Mouse (Mus musculus): ENCODE results near the gene Map3k7. TPM values are rescaled to one million over a fixed set of nuclear protein-coding genes. Genes with fewer than 3 reads are reported as not detected.

The Map3k7 gene
- polyA plus RNA-seq, 1 experiment from 2014 or later: 34.7 TPM

- H3K27me3 ChIP-seq (ENCODE audit: control insufficient read depth, insufficient read depth, low read length): no peaks in the 10 kb centered on the region
- no peak overlapping the region for H3K4me3 ChIP-seq (ENCODE audit: low read depth, low read length)
- no peak for ATAC-seq (ENCODE audit: insufficient number of reproducible peaks, insufficient read depth, low FRiP score, low read depth)
- H3K36me3 ChIP-seq (ENCODE audit: control insufficient read depth, insufficient read depth, low read length): peaks cover 10% of the 10 kb centered on the region; the same call in 1 of the 2 replicates
- no peaks in the 10 kb centered on the region for H3K9me3 ChIP-seq (ENCODE audit: control insufficient read depth, low read depth, low read length)
- no peaks in the 10 kb centered on the region for H3K4me1 ChIP-seq (ENCODE audit: control insufficient read depth, insufficient read depth, low read length)
- no peak overlapping the region for H3K9ac ChIP-seq (replicated peaks; ENCODE audit: low read depth, low read length)
- no peak overlapping the region for H3K27ac ChIP-seq (ENCODE audit: low read length)
- H3K4me2 ChIP-seq (replicated peaks; ENCODE audit: low read depth, low read length): no peak overlapping the region
- 90% methylated on average over 9 of the region's 9 CpGs for WGBS
These were observed 63.2 kb downstream of the Map3k7 start for GRCm38 (mm10) chr4:32027094-32027493.

- no peak overlapping the region for H3K9ac ChIP-seq (replicated peaks; ENCODE audit: low read depth, low read length)
- 41% methylated on average over 7 of the region's 7 CpGs for WGBS
- no peak overlapping the region for H3K27ac ChIP-seq (ENCODE audit: low read length)
- no peaks in the 10 kb centered on the region for H3K27me3 ChIP-seq (ENCODE audit: control insufficient read depth, insufficient read depth, low read length)
- 0 out of 2 replicates have a peak, but pooled peaks cover 4% of the 10 kb centered on the region for H3K4me1 ChIP-seq (ENCODE audit: control insufficient read depth, insufficient read depth, low read length)
- H3K4me3 ChIP-seq (ENCODE audit: low read depth, low read length): no peak overlapping the region
- no peaks in the 10 kb centered on the region for H3K36me3 ChIP-seq (ENCODE audit: control insufficient read depth, insufficient read depth, low read length)
- no peaks in the 10 kb centered on the region for H3K9me3 ChIP-seq (ENCODE audit: control insufficient read depth, low read depth, low read length)
- H3K4me2 ChIP-seq (replicated peaks; ENCODE audit: low read depth, low read length): no peak overlapping the region
- ATAC-seq (ENCODE audit: insufficient number of reproducible peaks, insufficient read depth, low FRiP score, low read depth): no peak
These were observed 73.4 kb downstream of the Map3k7 start for GRCm38 (mm10) chr4:32037267-32037666.

- ATAC-seq (ENCODE audit: insufficient number of reproducible peaks, insufficient read depth, low FRiP score, low read depth): peak; percentile 33; the same call in 1 of the 2 replicates
- H3K27ac ChIP-seq (ENCODE audit: low read length): no peak overlapping the region; the same call in 1 of the 2 replicates
- no peak overlapping the region for H3K4me2 ChIP-seq (replicated peaks; ENCODE audit: low read depth, low read length)
- no peaks in the 10 kb centered on the region for H3K27me3 ChIP-seq (ENCODE audit: control insufficient read depth, insufficient read depth, low read length)
- 53% methylated on average over 15 of the region's 15 CpGs for WGBS
- no peaks in the 10 kb centered on the region for H3K36me3 ChIP-seq (ENCODE audit: control insufficient read depth, insufficient read depth, low read length)
- no peaks in the 10 kb centered on the region for H3K9me3 ChIP-seq (ENCODE audit: control insufficient read depth, low read depth, low read length)
- H3K4me3 ChIP-seq (ENCODE audit: low read depth, low read length): no peak overlapping the region
- H3K9ac ChIP-seq (replicated peaks; ENCODE audit: low read depth, low read length): no peak overlapping the region
- H3K4me1 ChIP-seq (ENCODE audit: control insufficient read depth, insufficient read depth, low read length): 0 out of 2 replicates have a peak, but pooled peaks cover 4% of the 10 kb centered on the region
These were observed 78.0 kb downstream of the Map3k7 start for GRCm38 (mm10) chr4:32041741-32042452.

GRCm38 (mm10) chr4:32045234-32045633 is 81.3 kb downstream of the Map3k7 start:
- Histone ChIP-seq H3K9ac (replicated peaks; ENCODE audit: low read depth, low read length) (no peak overlapping the region), H3K4me1 (ENCODE audit: control insufficient read depth, insufficient read depth, low read length) (0 out of 2 replicates have a peak, but pooled peaks cover 4% of the 10 kb centered on the region), H3K27me3 (ENCODE audit: control insufficient read depth, insufficient read depth, low read length) (no peaks in the 10 kb centered on the region), H3K4me2 (replicated peaks; ENCODE audit: low read depth, low read length) (no peak overlapping the region), H3K4me3 (ENCODE audit: low read depth, low read length) (no peak overlapping the region), H3K27ac (ENCODE audit: low read length) (no peak overlapping the region), H3K36me3 (ENCODE audit: control insufficient read depth, insufficient read depth, low read length) (no peaks in the 10 kb centered on the region), H3K9me3 (ENCODE audit: control insufficient read depth, low read depth, low read length) (no peaks in the 10 kb centered on the region)
- no peak for ATAC-seq (ENCODE audit: insufficient number of reproducible peaks, insufficient read depth, low FRiP score, low read depth)
- WGBS: 16% methylated on average over 5 of the region's 5 CpGs

- ATAC-seq (ENCODE audit: insufficient number of reproducible peaks, insufficient read depth, low FRiP score, low read depth): no peak
- Histone ChIP-seq H3K4me3 (ENCODE audit: low read depth, low read length) (no peak overlapping the region), H3K27ac (ENCODE audit: low read length) (no peak overlapping the region), H3K9ac (replicated peaks; ENCODE audit: low read depth, low read length) (no peak overlapping the region), H3K27me3 (ENCODE audit: control insufficient read depth, insufficient read depth, low read length) (no peaks in the 10 kb centered on the region), H3K4me1 (ENCODE audit: control insufficient read depth, insufficient read depth, low read length) (no peaks in the 10 kb centered on the region), H3K4me2 (replicated peaks; ENCODE audit: low read depth, low read length) (no peak overlapping the region), H3K36me3 (ENCODE audit: control insufficient read depth, insufficient read depth, low read length) (no peaks in the 10 kb centered on the region), H3K9me3 (ENCODE audit: control insufficient read depth, low read depth, low read length) (no peaks in the 10 kb centered on the region)
- 59% methylated on average over 4 of the region's 4 CpGs for WGBS
These were observed 85.9 kb downstream of the Map3k7 start for GRCm38 (mm10) chr4:32049824-32050223.

- WGBS: 90% methylated on average over 14 of the region's 14 CpGs
- Histone ChIP-seq H3K9me3 (ENCODE audit: control insufficient read depth, low read depth, low read length) (no peaks in the 10 kb centered on the region), H3K27ac (ENCODE audit: low read length) (no peak overlapping the region), H3K4me1 (ENCODE audit: control insufficient read depth, insufficient read depth, low read length) (0 out of 2 replicates have a peak, but pooled peaks cover 8% of the 10 kb centered on the region), H3K36me3 (ENCODE audit: control insufficient read depth, insufficient read depth, low read length) (no peaks in the 10 kb centered on the region), H3K4me3 (ENCODE audit: low read depth, low read length) (no peak overlapping the region), H3K4me2 (replicated peaks; ENCODE audit: low read depth, low read length) (no peak overlapping the region), H3K27me3 (ENCODE audit: control insufficient read depth, insufficient read depth, low read length) (no peaks in the 10 kb centered on the region), H3K9ac (replicated peaks; ENCODE audit: low read depth, low read length) (no peak overlapping the region)
- ATAC-seq (ENCODE audit: insufficient number of reproducible peaks, insufficient read depth, low FRiP score, low read depth): no peak
These were observed 89.3 kb downstream of the Map3k7 start for GRCm38 (mm10) chr4:32053171-32053570.

GRCm38 (mm10) chr4:32055151-32056052 is 91.5 kb downstream of the Map3k7 start:
- peak overlapping the region; percentile 56 for H3K4me2 ChIP-seq (replicated peaks; ENCODE audit: low read depth, low read length)
- H3K4me3 ChIP-seq (ENCODE audit: low read depth, low read length): peak overlapping the region; percentile 30
- peak; percentile 83; the same call in 1 of the 2 replicates for ATAC-seq (ENCODE audit: insufficient number of reproducible peaks, insufficient read depth, low FRiP score, low read depth)
- H3K9ac ChIP-seq (replicated peaks; ENCODE audit: low read depth, low read length): 0 out of 2 replicates have a peak overlapping the region, but pooled peaks have one; percentile 15
- no peak overlapping the region for H3K27ac ChIP-seq (ENCODE audit: low read length)
- WGBS: 20% methylated on average over 21 of the region's 21 CpGs
- H3K9me3 ChIP-seq (ENCODE audit: control insufficient read depth, low read depth, low read length): no peaks in the 10 kb centered on the region
- H3K36me3 ChIP-seq (ENCODE audit: control insufficient read depth, insufficient read depth, low read length): no peaks in the 10 kb centered on the region
- H3K4me1 ChIP-seq (ENCODE audit: control insufficient read depth, insufficient read depth, low read length): 0 out of 2 replicates have a peak, but pooled peaks cover 8% of the 10 kb centered on the region
- H3K27me3 ChIP-seq (ENCODE audit: control insufficient read depth, insufficient read depth, low read length): no peaks in the 10 kb centered on the region

- no peaks in the 10 kb centered on the region for H3K9me3 ChIP-seq (ENCODE audit: control insufficient read depth, low read depth, low read length)
- H3K4me1 ChIP-seq (ENCODE audit: control insufficient read depth, insufficient read depth, low read length): 0 out of 2 replicates have a peak, but pooled peaks cover 8% of the 10 kb centered on the region
- WGBS: 64% methylated on average over 7 of the region's 7 CpGs
- H3K27me3 ChIP-seq (ENCODE audit: control insufficient read depth, insufficient read depth, low read length): no peaks in the 10 kb centered on the region
- H3K4me2 ChIP-seq (replicated peaks; ENCODE audit: low read depth, low read length): no peak overlapping the region
- no peak overlapping the region for H3K4me3 ChIP-seq (ENCODE audit: low read depth, low read length)
- H3K27ac ChIP-seq (ENCODE audit: low read length): no peak overlapping the region
- ATAC-seq (ENCODE audit: insufficient number of reproducible peaks, insufficient read depth, low FRiP score, low read depth): peak; percentile 34; the same call in 1 of the 2 replicates
- no peaks in the 10 kb centered on the region for H3K36me3 ChIP-seq (ENCODE audit: control insufficient read depth, insufficient read depth, low read length)
- no peak overlapping the region for H3K9ac ChIP-seq (replicated peaks; ENCODE audit: low read depth, low read length)
These were observed 92.5 kb downstream of the Map3k7 start for GRCm38 (mm10) chr4:32056441-32056840.

Data from stomach, embryonic 14.5 days (tissue).